Mouse (Mus musculus) T-helper 17 cell (primary cell): ENCODE results near the gene Lurap1.

Experiments
- in situ Hi-C, 2 experiments: fragments of 300-600 bp; cut with MboI, MseI; formaldehyde crosslinking; loops; 1 replicate in 1 of 2; 2 replicates in 1 of 2; pipeline ENCODE4 v1.15.1; 2025; ENCODE audit warnings: high pct_unique_total_duplicates in 2 of 2

Lurap1 gene

GRCm38 (mm10) chr4:116111486-116111885 is 39.7 kb downstream of the Lurap1 start:
- in situ Hi-C loops = no loop called here

- in situ Hi-C loops = no loop called here
Observed at GRCm38 (mm10) chr4:116110695-116111094, 40.4 kb downstream of the Lurap1 start.

GRCm38 (mm10) chr4:116105278-116105677 is 45.9 kb downstream of the Lurap1 start:
- in situ Hi-C loops = no loop called here

- in situ Hi-C loops = no loop called here
Observed at GRCm38 (mm10) chr4:116100959-116101358, 50.2 kb downstream of the Lurap1 start.

- in situ Hi-C loops = no loop called here
Observed at GRCm38 (mm10) chr4:116097211-116097610, 53.9 kb downstream of the Lurap1 start.

GRCm38 (mm10) chr4:116096291-116096690 is 54.8 kb downstream of the Lurap1 start:
- in situ Hi-C loops = no loop called here

- in situ Hi-C loops = no loop called here
Observed at GRCm38 (mm10) chr4:116088510-116089249, 62.5 kb downstream of the Lurap1 start.
